Mouse (Mus musculus) neutrophil, adult 5-6 weeks (primary cell): ENCODE data around the gene Slain2. TPM values are rescaled to one million over a fixed set of nuclear protein-coding genes. Genes with fewer than 3 reads are reported as not detected.

Experiments used
- ATAC-seq: fragments of 151-379, 151-347 bp; 2 replicates; pipeline ENCODE4 v1.8.0; 2017; ENCODE audit warnings: mild to moderate bottlenecking, moderate TSS enrichment; ENCODE audit not compliant: insufficient number of reproducible peaks, poor library complexity, low FRiP score, severe bottlenecking; ENCODE audit errors: extremely low read depth
- total RNA-seq: library from RNA; stranded (forward); fragments of 200-1000 nt; gene quantifications from 2 replicates; pipeline ENCODE4 v1.2.3, GENCODE M21; 2017

Gene Slain2
- 80.0 and 92.8 TPM in 2 replicates for total RNA-seq

GRCm38 (mm10) chr5:72913648-72914557 is at the start of gene Slain2:
TSS of gene Slain2 (plus strand) at chr5:72914304.
- ATAC-seq, result peak; percentile 87

GRCm38 (mm10) chr5:72864654-72865178 is 49.4 kb upstream of the Slain2 start:
- no peak for ATAC-seq

- no peak for ATAC-seq
Measured at GRCm38 (mm10) chr5:72866260-72866905, 47.7 kb upstream of the Slain2 start.

GRCm38 (mm10) chr5:72867036-72867672 is 47.0 kb upstream of the Slain2 start:
- no peak for ATAC-seq

- ATAC-seq, result peak; percentile 66
Measured at GRCm38 (mm10) chr5:72868091-72868875, 45.8 kb upstream of the Slain2 start, which contains the start of gene Tec. TSS of gene Tec (minus strand) at chr5:72868483.

GRCm38 (mm10) chr5:72869779-72870608 is 44.1 kb upstream of the Slain2 start:
- ATAC-seq, result peak; percentile 45; the same call in 1 of the 2 replicates

DNA sequence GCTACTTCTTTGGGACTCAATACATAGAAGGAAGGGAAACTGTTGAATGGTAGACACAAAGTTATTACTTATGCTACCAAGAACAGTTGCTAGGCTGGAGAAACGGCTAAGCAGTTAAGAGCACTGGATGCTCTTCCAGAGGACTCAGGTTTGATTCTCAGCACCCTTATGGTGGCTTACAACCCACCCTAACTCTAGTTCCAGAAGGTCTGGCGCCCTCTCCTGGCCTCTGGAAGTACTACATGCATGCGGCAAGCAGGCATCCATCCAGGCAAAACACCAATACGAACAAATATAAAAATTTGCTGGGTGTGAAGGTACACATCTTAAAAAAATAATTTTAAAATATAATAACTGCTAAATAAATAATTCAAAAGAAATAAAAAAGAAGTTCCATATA is 43.0 kb upstream of the Slain2 start:
- no peak for ATAC-seq

GRCm38 (mm10) chr5:72879736-72880135 is 34.4 kb upstream of the Slain2 start:
- no peak for ATAC-seq

- ATAC-seq, result no peak
Measured at GRCm38 (mm10) chr5:72881748-72882411, 32.2 kb upstream of the Slain2 start.

- no peak for ATAC-seq
Measured at GRCm38 (mm10) chr5:72882412-72882765, 31.7 kb upstream of the Slain2 start.

DNA sequence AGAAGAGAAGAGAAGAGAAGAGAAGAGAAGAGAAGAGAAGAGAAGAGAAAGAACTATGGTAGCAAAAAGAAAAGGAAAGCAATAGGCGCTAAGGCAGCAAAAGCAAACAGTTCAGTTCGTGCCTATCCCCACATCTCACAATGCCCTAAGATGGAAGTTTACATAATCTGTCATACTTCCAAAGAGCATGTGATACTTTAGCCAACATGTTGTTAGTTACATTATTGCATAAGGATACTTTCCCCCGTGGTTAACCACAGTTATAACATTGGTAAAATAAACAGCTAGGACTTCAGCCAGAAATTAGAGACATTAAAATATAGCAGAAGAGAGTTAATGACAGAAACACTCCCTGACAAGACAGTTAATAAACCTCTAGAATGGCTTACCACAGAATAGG is 30.4 kb upstream of the Slain2 start:
- ATAC-seq, result no peak

- ATAC-seq, result no peak
Measured at GRCm38 (mm10) chr5:72886458-72887222, 27.5 kb upstream of the Slain2 start.

- ATAC-seq, result no peak
Measured at GRCm38 (mm10) chr5:72888260-72888659, 25.8 kb upstream of the Slain2 start.

- ATAC-seq, result peak; percentile 81
Measured at GRCm38 (mm10) chr5:72891534-72891933, 22.6 kb upstream of the Slain2 start.

- peak; percentile 38; the same call in 1 of the 2 replicates for ATAC-seq
Measured at GRCm38 (mm10) chr5:72893987-72894386, 20.1 kb upstream of the Slain2 start.

DNA sequence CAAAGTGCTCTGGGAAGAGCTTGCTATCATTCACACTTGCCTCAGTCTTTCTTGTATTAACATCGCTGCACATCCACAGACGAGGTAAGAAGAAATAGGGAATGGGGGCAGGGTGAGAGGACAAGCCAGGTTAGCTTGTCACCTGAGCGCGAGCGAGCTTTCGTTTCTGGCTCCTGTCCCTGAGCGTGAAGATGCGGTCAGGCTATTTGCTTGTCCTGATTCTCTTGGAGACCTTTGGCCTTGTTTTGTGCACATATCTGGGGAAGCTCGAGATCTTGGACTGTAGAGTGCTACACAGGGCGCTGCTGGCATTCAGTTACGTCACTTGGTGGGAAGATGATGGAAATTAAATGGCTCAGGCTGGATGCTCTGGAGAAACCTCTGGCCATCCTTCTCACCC is 18.8 kb upstream of the Slain2 start:
- ATAC-seq, result no peak
